Mouse (Mus musculus) kidney, postnatal 36 days (tissue): ENCODE measurements around the gene Mkrn3.

Source experiments
- DNase-seq, 2 experiments: peaks; one replicate each; pipeline ENCODE4 v3.0.0; 2021 to 2022; ENCODE audit warnings: mixed read lengths in 2 of 2

Gene Mkrn3

GRCm38 (mm10) chr7:62377313-62377712 is 42.6 kb downstream of the Mkrn3 start:
- no peak for DNase-seq

DNA sequence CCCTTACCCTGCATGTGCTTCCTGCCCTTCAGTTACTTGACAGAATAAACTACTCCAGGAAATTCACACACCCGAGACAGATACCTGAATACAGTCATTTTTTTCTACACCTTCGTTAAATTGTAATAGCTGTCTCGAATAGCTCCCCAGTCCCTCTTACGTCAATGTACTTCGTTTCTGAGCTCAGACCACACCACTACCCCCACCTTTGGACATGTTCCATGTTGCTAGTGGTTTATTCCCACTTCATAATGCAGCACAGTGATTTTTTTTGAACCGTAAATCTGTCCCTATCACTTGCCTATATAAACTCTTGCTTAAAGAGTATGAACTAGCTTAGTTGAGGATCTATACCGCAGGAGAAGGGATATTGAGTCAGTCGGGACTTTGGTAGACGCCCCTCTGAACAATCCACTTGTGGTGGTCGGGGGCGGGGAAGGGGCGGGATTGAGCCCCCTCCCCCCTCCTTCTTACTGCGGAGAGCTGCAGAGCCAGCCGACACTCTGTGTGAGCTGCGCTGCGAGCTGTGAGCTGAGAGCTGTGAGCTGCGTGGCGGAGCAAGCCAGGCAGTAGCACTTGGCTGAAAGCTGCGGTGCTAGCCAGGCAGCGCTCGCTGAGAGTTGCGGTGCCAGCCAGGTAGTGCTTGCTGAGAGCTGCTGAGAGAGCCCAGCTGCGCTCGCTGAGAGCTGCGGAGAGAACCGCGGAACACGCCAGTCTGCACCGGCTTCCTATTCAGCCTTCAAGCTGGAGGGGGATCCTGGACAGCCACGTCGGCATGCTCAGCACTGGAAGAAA is 43.2 kb downstream of the Mkrn3 start, which contains the start of gene Magel2:
Magel2 (plus strand) TSS at position 501 of the 795 bp plus-strand sequence.
- no peak for DNase-seq

DNA sequence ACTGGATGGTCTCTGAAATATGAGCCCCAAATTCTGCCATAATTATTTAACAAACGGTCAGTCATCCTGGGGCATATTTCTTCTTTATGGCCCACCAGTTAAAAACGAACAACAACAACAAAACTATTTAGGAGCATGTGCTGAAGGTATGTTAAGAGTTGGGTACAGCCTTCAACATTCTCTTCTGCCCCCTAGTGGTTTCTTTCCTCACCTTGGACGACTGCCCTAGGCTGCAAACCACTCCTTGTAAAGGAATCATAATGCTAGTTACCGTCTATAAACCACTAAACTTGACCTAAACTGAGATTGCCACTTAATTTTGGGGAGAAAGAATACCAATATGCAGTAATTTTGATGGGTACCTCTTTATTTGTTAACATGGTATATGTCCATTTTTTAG is 44.3 kb downstream of the Mkrn3 start:
- peak; percentile 7 to 25 for DNase-seq
